Mouse (Mus musculus) heart, embryonic 10.5 days (tissue): ENCODE results near the gene Med24. TPM values are rescaled to one million over a fixed set of nuclear protein-coding genes. Genes with fewer than 3 reads are reported as not detected.

ENCODE experiments used
- DNase-seq: peaks from one replicate; pipeline ENCODE4 v3.0.0-alpha.2; 2017; ENCODE audit warnings: low spot score
- H3K27ac ChIP-seq: fragments of 300-500 bp; sonication (generic); 2 replicates; pipeline ENCODE4 v1.5.1; 2016; ENCODE audit warnings: mild to moderate bottlenecking
- H3K27me3 ChIP-seq: fragments of 300-500 bp; sonication (generic); 2 replicates; pipeline ENCODE4 v1.6.1; 2016; ENCODE audit warnings: mild to moderate bottlenecking; ENCODE audit not compliant: poor library complexity, insufficient read depth, severe bottlenecking
- H3K36me3 ChIP-seq: fragments of 300-500 bp; sonication (generic); 2 replicates; pipeline ENCODE4 v1.6.1; 2016; ENCODE audit warnings: mild to moderate bottlenecking, moderate library complexity
- H3K4me1 ChIP-seq: fragments of 300-500 bp; sonication (generic); 2 replicates; pipeline ENCODE4 v1.6.1; 2016; ENCODE audit warnings: mild to moderate bottlenecking
- H3K4me3 ChIP-seq: fragments of 300-500 bp; sonication (generic); 2 replicates; pipeline ENCODE4 v1.5.1; 2016; ENCODE audit warnings: mild to moderate bottlenecking, moderate library complexity
- H3K9me3 ChIP-seq: fragments of 300-500 bp; sonication (generic); 2 replicates; pipeline ENCODE4 v1.6.1; 2016; ENCODE audit warnings: mild to moderate bottlenecking, moderate library complexity
- WGBS: fragments of 180-500 bp; shearing (Covaris S2); methylation state at CpG from one replicate; pipeline ENCODE4 v1.1.7; 2016; 5-methylcytosine and 5-hydroxymethylcytosine counted together
- polyA plus RNA-seq: library from polyadenylated mRNA; unstranded; fragments of >200 nt; fragmentation: Nextera tagmentation; extraction: Ambion mirVana; gene quantifications from 2 replicates; pipeline ENCODE4 v1.2.1, GENCODE M21; 2016

The Med24 gene
- polyA plus RNA-seq, 1 experiment from 2014 or later, result 56.5 TPM

GRCm38 (mm10) chr11:98748506-98749416 is 19.5 kb upstream of the Med24 start:
- H3K27ac ChIP-seq, result peak overlapping the region; percentile 90
- peaks cover 99% of the 10 kb centered on the region for H3K4me1 ChIP-seq
- WGBS, result 25% methylated on average over 15 of the region's 15 CpGs
- no peaks in the 10 kb centered on the region for H3K27me3 ChIP-seq
- no peaks in the 10 kb centered on the region for H3K9me3 ChIP-seq
- peaks cover 7% of the 10 kb centered on the region for H3K36me3 ChIP-seq
- no peak for DNase-seq
- H3K4me3 ChIP-seq, result peak overlapping the region; percentile 31; the same call in 1 of the 2 replicates

GRCm38 (mm10) chr11:98747804-98748505 is 18.7 kb upstream of the Med24 start:
- no peak for DNase-seq
- Histone ChIP-seq H3K4me3 (peak overlapping the region; percentile 31), H3K27ac (peak overlapping the region; percentile 90)

GRCm38 (mm10) chr11:98746855-98747693 is 17.8 kb upstream of the Med24 start:
- H3K9me3 ChIP-seq, result no peaks in the 10 kb centered on the region
- H3K36me3 ChIP-seq, result no peaks in the 10 kb centered on the region
- peak overlapping the region; percentile 90 for H3K27ac ChIP-seq
- peak overlapping the region; percentile 48 for H3K4me3 ChIP-seq
- peaks cover 99% of the 10 kb centered on the region for H3K4me1 ChIP-seq
- WGBS, result 6% methylated on average over 19 of the region's 19 CpGs
- H3K27me3 ChIP-seq, result no peaks in the 10 kb centered on the region
- DNase-seq, result peak; percentile 91

More at GRCm38 (mm10) chr11:98747804-98748505, 18.7 kb upstream of the Med24 start:
- Histone ChIP-seq H3K4me1 (peaks cover 99% of the 10 kb centered on the region), H3K36me3 (no peaks in the 10 kb centered on the region), H3K27me3 (no peaks in the 10 kb centered on the region), H3K9me3 (no peaks in the 10 kb centered on the region)
- WGBS, result 31% methylated on average over 6 of the region's 6 CpGs

- no peak for DNase-seq
- Histone ChIP-seq H3K4me1 (peaks cover 99% of the 10 kb centered on the region), H3K4me3 (peak overlapping the region; percentile 48), H3K9me3 (no peaks in the 10 kb centered on the region), H3K27me3 (no peaks in the 10 kb centered on the region), H3K27ac (peak overlapping the region; percentile 90), H3K36me3 (no peaks in the 10 kb centered on the region)
- WGBS, result 41% methylated on average over 12 of the region's 12 CpGs
Observed at GRCm38 (mm10) chr11:98745932-98746853, 17.0 kb upstream of the Med24 start.

GRCm38 (mm10) chr11:98744456-98745019 is 15.3 kb upstream of the Med24 start:
- H3K36me3 ChIP-seq, result no peaks in the 10 kb centered on the region
- peak overlapping the region; percentile 86 for H3K4me3 ChIP-seq
- H3K4me1 ChIP-seq, result peaks cover 99% of the 10 kb centered on the region
- H3K9me3 ChIP-seq, result no peaks in the 10 kb centered on the region
- H3K27me3 ChIP-seq, result no peaks in the 10 kb centered on the region
- peak overlapping the region; percentile 99 for H3K27ac ChIP-seq
- 34% methylated on average over 7 of the region's 7 CpGs for WGBS
- no peak for DNase-seq

- Histone ChIP-seq H3K4me1 (peaks cover 98% of the 10 kb centered on the region), H3K27me3 (no peaks in the 10 kb centered on the region), H3K36me3 (no peaks in the 10 kb centered on the region), H3K27ac (peak overlapping the region; percentile 99), H3K9me3 (no peaks in the 10 kb centered on the region), H3K4me3 (peak overlapping the region; percentile 86)
- DNase-seq, result peak; percentile 87
- WGBS, result 5% methylated on average over 9 of the region's 9 CpGs
Observed at GRCm38 (mm10) chr11:98743655-98744345, 14.6 kb upstream of the Med24 start.

- peak; percentile 91 for DNase-seq
Observed at GRCm38 (mm10) chr11:98742397-98743291, 13.4 kb upstream of the Med24 start.

GRCm38 (mm10) chr11:98741622-98742396 is 12.6 kb upstream of the Med24 start:
- Histone ChIP-seq H3K4me3 (peak overlapping the region; percentile 86), H3K27me3 (no peaks in the 10 kb centered on the region), H3K4me1 (peaks cover 86% of the 10 kb centered on the region), H3K36me3 (no peaks in the 10 kb centered on the region), H3K27ac (peak overlapping the region; percentile 99), H3K9me3 (no peaks in the 10 kb centered on the region)
- WGBS, result under 1% methylated on average over 82 of the region's 86 CpGs
- DNase-seq, result peak; percentile 93

More at GRCm38 (mm10) chr11:98742397-98743291, 13.4 kb upstream of the Med24 start:
- 3% methylated on average over 21 of the region's 21 CpGs for WGBS
- Histone ChIP-seq H3K4me3 (peak overlapping the region; percentile 86), H3K27ac (peak overlapping the region; percentile 99), H3K9me3 (no peaks in the 10 kb centered on the region), H3K36me3 (no peaks in the 10 kb centered on the region), H3K27me3 (no peaks in the 10 kb centered on the region), H3K4me1 (peaks cover 94% of the 10 kb centered on the region)

GRCm38 (mm10) chr11:98741051-98741620 is 11.9 kb upstream of the Med24 start:
- Histone ChIP-seq H3K27me3 (no peaks in the 10 kb centered on the region), H3K9me3 (no peaks in the 10 kb centered on the region), H3K36me3 (no peaks in the 10 kb centered on the region), H3K4me1 (peaks cover 79% of the 10 kb centered on the region), H3K27ac (peak overlapping the region; percentile 99), H3K4me3 (peak overlapping the region; percentile 86)
- under 1% methylated on average over 17 of the region's 17 CpGs for WGBS
- no peak for DNase-seq
